Mouse (Mus musculus): ENCODE measurements around the gene Fip1l1. TPM values are rescaled to one million over a fixed set of nuclear protein-coding genes. Genes with fewer than 3 reads are reported as not detected.
A peak's percentile ranks its signal among the peaks of the same experiment; 100 is the strongest.

Fip1l1 gene
- polyA plus RNA-seq (2015; fragmentation: Nextera tagmentation; extraction: Ambion mirVana) = 86.7 and 89.5 TPM in 2 replicates

DNA sequence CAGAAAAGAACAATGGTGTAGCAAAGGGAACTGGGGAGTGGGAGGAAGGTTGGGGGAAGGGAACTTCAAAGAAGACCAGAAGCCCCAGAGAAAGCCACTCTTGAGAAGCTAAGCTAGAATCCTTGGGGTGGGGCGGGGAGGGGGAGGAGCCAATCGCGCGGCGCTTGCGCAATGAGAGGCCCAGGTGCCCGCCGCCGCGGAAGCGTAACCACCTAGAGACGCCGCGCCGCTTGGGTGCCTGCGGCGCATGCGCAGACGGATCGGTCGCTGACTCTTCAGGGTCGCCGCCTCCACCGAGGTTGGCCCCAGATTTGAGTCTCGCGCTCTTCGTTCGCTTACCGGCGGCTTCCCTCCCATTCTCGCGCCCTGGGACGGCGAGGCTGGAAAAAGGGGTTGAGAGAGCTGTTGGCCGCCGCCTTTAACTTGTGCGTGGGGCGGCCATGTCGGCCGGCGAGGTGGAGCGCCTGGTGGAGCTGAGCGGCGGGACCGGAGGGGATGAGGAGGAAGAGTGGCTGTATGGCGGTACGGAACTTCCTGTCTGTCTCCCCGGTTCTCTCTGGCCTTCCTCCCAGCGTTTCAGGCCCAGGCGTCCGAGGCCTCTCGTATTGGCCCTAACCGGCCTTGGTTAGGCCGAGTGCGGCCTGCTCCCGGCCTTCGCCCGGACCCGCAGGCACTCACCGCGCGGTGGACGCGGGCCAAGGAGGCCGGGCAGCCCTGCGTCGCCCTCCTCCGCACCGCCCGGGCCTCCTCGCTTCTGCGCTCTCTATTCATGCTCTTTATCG lies at the start of gene Fip1l1:
TSS of gene Fip1l1 (plus strand) at position 210 of the 782 bp plus-strand sequence.
- peak within 1 kb of the TSS; percentile 97 for H3K4me3 ChIP-seq (replicated peaks)
- H3K9ac ChIP-seq = peak within 1 kb of the TSS; percentile 99
- ATAC-seq (ENCODE audit: insufficient number of reproducible peaks, low FRiP score, low TSS enrichment, low read depth) = peak; percentile 88
- H3K4me2 ChIP-seq (replicated peaks) = peak within 1 kb of the TSS; percentile 53
- H3K27me3 ChIP-seq = no peaks in the 10 kb centered on the region
- WGBS = under 1% methylated on average over 73 of the region's 73 CpGs
- H3K36me3 ChIP-seq = peaks cover 9% of the 10 kb centered on the region
- H3K4me1 ChIP-seq = peaks cover 20% of the 10 kb centered on the region
- H3K9me3 ChIP-seq (replicated peaks) = no peaks in the 10 kb centered on the region
- peak within 1 kb of the TSS; percentile 96 for H3K27ac ChIP-seq (replicated peaks)

GRCm38 (mm10) chr5:74492705-74493104 lies 42.5 kb upstream of the Fip1l1 start:
- no peak overlapping the region for H3K9ac ChIP-seq
- 83% methylated on average over 3 of the region's 3 CpGs for WGBS
- no peaks in the 10 kb centered on the region for H3K9me3 ChIP-seq (replicated peaks)
- no peak for ATAC-seq (ENCODE audit: insufficient number of reproducible peaks, low FRiP score, low TSS enrichment, low read depth)
- H3K4me2 ChIP-seq (replicated peaks) = no peak overlapping the region
- no peak overlapping the region for H3K4me3 ChIP-seq (replicated peaks)
- H3K27ac ChIP-seq (replicated peaks) = no peak overlapping the region
- no peaks in the 10 kb centered on the region for H3K4me1 ChIP-seq
- H3K27me3 ChIP-seq = no peaks in the 10 kb centered on the region
- no peaks in the 10 kb centered on the region for H3K36me3 ChIP-seq

DNA sequence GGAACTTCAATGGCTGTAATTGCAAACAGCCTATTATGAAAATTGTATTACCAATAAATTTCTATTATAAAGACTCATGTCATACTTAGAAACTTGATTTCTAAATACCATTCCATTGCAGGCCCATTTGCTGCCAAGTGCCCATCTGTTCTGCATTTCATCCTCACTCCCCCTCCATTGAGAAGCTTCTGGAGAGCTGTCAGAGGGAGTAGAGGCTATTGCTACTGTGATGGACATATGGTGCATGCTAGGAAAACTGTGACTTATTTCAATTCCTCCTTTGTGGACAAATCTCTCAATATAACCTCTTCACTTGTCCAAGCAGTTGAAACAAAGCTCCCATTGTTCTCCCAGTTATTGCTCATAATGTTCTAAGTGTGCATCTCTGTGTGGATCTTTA lies 23.6 kb upstream of the Fip1l1 start:
- Histone ChIP-seq H3K9ac (no peak overlapping the region), H3K4me3 (replicated peaks) (no peak overlapping the region), H3K27ac (replicated peaks) (no peak overlapping the region), H3K4me1 (peaks cover 5% of the 10 kb centered on the region), H3K4me2 (replicated peaks) (no peak overlapping the region), H3K9me3 (replicated peaks) (no peaks in the 10 kb centered on the region), H3K27me3 (no peaks in the 10 kb centered on the region), H3K36me3 (no peaks in the 10 kb centered on the region)
- no peak for ATAC-seq (ENCODE audit: insufficient number of reproducible peaks, low FRiP score, low TSS enrichment, low read depth)

DNA sequence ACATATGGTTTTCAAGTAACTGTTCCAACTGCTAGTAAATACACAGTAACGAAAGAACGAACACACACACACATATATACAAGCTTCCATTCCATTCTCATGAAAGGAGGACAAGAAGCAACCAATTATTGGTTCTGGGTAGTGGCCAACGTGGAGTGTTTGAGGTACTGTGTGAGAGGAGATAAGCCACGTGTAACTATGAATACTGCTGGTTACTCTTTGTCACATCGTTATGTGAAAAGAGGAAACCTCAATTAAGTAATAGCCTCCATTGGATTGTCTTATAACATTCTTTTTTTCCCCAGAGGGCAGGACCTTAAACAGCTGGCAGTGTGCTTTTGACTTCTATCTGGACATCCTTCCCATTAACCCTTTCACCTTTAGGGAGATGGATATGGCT lies 8.2 kb upstream of the Fip1l1 start:
- Histone ChIP-seq H3K9ac (no peak overlapping the region), H3K36me3 (no peaks in the 10 kb centered on the region), H3K9me3 (replicated peaks) (no peaks in the 10 kb centered on the region), H3K27ac (replicated peaks) (no peak overlapping the region), H3K4me1 (peaks cover 13% of the 10 kb centered on the region), H3K4me2 (replicated peaks) (no peak overlapping the region), H3K27me3 (no peaks in the 10 kb centered on the region), H3K4me3 (replicated peaks) (no peak overlapping the region)
- no peak for ATAC-seq (ENCODE audit: insufficient number of reproducible peaks, low FRiP score, low TSS enrichment, low read depth)
- whole genome bisulfite sequencing = 80% methylated on average over 5 of the region's 5 CpGs

- peak overlapping the region; percentile 94 for H3K4me2 ChIP-seq (replicated peaks)
- H3K9ac ChIP-seq = peak overlapping the region; percentile 57
- ATAC-seq (ENCODE audit: insufficient number of reproducible peaks, low FRiP score, low TSS enrichment, low read depth) = no peak
- H3K4me3 ChIP-seq (replicated peaks) = peak overlapping the region; percentile 98
- H3K27ac ChIP-seq (replicated peaks) = no peak overlapping the region
- H3K27me3 ChIP-seq = no peaks in the 10 kb centered on the region
- H3K36me3 ChIP-seq = no peaks in the 10 kb centered on the region
- no peaks in the 10 kb centered on the region for H3K9me3 ChIP-seq (replicated peaks)
- H3K4me1 ChIP-seq = peaks cover 17% of the 10 kb centered on the region
- WGBS = 18% methylated on average over 16 of the region's 16 CpGs
These were observed 4.5 kb upstream of the Fip1l1 start for GRCm38 (mm10) chr5:74530785-74531184.

DNA sequence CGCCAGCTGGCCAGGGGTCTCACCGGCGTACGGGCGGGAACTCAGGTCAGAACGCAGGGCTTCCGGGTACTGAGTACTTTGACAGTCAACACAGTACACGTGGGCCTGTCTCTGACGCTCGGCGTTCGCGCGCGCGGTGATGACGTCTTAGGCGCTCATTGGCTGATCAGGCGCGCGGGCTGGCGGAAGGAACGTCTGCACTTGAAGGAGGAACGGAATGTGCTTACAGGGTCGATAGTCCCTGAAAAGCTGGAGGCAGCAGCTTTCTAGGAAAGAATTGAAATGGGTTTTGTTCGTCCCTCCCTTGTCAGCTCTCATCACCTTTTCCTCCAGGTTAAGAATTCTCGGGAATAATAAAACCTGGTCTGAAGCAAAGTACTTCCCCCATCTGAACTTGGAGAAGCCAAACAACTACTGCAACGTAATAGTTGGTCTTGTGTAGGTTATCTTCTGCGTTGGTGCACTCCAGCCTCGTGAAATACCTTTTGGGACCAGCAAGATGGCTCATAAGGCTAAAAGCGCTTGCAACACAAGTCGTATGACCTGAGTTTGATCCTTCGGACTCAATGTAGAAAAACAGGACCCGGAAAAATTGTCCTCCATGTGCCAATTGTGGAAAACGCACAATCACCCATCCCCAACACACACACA lies 3.5 kb upstream of the Fip1l1 start, which contains the start of gene Scfd2:
TSS of gene Scfd2 (minus strand) at position 130 of the 651 bp plus-strand sequence.
- Histone ChIP-seq H3K4me3 (replicated peaks) (peak within 1 kb of the TSS; percentile 98), H3K9me3 (replicated peaks) (no peaks in the 10 kb centered on the region), H3K9ac (peak within 1 kb of the TSS; percentile 57), H3K4me1 (peaks cover 19% of the 10 kb centered on the region), H3K27ac (replicated peaks) (peak within 1 kb of the TSS; percentile 65), H3K4me2 (replicated peaks) (peak within 1 kb of the TSS; percentile 94), H3K36me3 (no peaks in the 10 kb centered on the region), H3K27me3 (no peaks in the 10 kb centered on the region)
- 6% methylated on average over 35 of the region's 35 CpGs for WGBS
- ATAC-seq (ENCODE audit: insufficient number of reproducible peaks, low FRiP score, low TSS enrichment, low read depth) = peak; percentile 87

GRCm38 (mm10) chr5:74536180-74536947 lies 1.1 kb downstream of the Fip1l1 start:
- H3K9ac ChIP-seq = peak overlapping the region; percentile 99
- peaks cover 13% of the 10 kb centered on the region; the same call in 1 of the 2 replicates for H3K4me1 ChIP-seq
- WGBS = 40% methylated on average over 12 of the region's 12 CpGs
- H3K4me3 ChIP-seq (replicated peaks) = peak overlapping the region; percentile 97
- ATAC-seq (ENCODE audit: insufficient number of reproducible peaks, low FRiP score, low TSS enrichment, low read depth) = no peak
- H3K9me3 ChIP-seq (replicated peaks) = no peaks in the 10 kb centered on the region
- peak overlapping the region; percentile 96; the same call in 1 of the 2 replicates for H3K27ac ChIP-seq (replicated peaks)
- peak overlapping the region; percentile 53 for H3K4me2 ChIP-seq (replicated peaks)
- H3K36me3 ChIP-seq = peaks cover 16% of the 10 kb centered on the region
- H3K27me3 ChIP-seq = no peaks in the 10 kb centered on the region

GRCm38 (mm10) chr5:74545606-74546005 lies 10.4 kb downstream of the Fip1l1 start:
- Histone ChIP-seq H3K4me2 (replicated peaks) (no peak overlapping the region), H3K9me3 (replicated peaks) (no peaks in the 10 kb centered on the region), H3K27ac (replicated peaks) (no peak overlapping the region), H3K27me3 (no peaks in the 10 kb centered on the region), H3K9ac (no peak overlapping the region), H3K36me3 (peaks cover 48% of the 10 kb centered on the region), H3K4me3 (replicated peaks) (no peak overlapping the region), H3K4me1 (no peaks in the 10 kb centered on the region)
- ATAC-seq (ENCODE audit: insufficient number of reproducible peaks, low FRiP score, low TSS enrichment, low read depth) = no peak
- 91% methylated on average over 4 of the region's 4 CpGs for WGBS

- Histone ChIP-seq H3K4me2 (replicated peaks) (no peak overlapping the region), H3K27ac (replicated peaks) (no peak overlapping the region), H3K9ac (no peak overlapping the region), H3K27me3 (no peaks in the 10 kb centered on the region), H3K36me3 (peaks cover 52% of the 10 kb centered on the region), H3K4me1 (no peaks in the 10 kb centered on the region), H3K9me3 (replicated peaks) (no peaks in the 10 kb centered on the region), H3K4me3 (replicated peaks) (no peak overlapping the region)
- ATAC-seq (ENCODE audit: insufficient number of reproducible peaks, low FRiP score, low TSS enrichment, low read depth) = no peak
- 89% methylated on average over 8 of the region's 8 CpGs for WGBS
These were observed 14.3 kb downstream of the Fip1l1 start for GRCm38 (mm10) chr5:74549566-74549965.

DNA sequence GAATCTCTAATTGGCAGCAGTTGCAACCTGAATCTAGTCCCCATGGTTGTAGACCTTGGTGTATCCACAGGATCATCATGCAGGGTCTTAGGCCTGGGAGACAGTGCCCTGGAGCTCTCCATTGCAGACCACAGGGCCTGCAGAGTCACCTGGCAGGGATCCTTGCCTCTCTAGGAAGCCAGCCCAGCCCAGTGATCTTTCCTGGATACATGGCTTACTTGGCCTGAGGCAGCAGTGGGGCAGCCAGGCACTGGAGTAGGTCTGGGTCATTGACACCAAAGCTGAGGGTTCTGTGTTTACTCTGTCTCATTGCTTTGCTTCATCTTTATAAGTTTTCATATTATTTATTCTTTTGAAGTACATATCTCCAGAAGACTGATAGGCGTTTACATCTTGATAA lies 25.9 kb downstream of the Fip1l1 start:
- Histone ChIP-seq H3K4me1 (no peaks in the 10 kb centered on the region), H3K4me2 (replicated peaks) (no peak overlapping the region), H3K9me3 (replicated peaks) (no peaks in the 10 kb centered on the region), H3K27me3 (no peaks in the 10 kb centered on the region), H3K36me3 (peaks cover 64% of the 10 kb centered on the region), H3K27ac (replicated peaks) (no peak overlapping the region), H3K4me3 (replicated peaks) (no peak overlapping the region), H3K9ac (no peak overlapping the region)
- 90% methylated on average over 1 of the region's 1 CpGs for WGBS
- no peak for ATAC-seq (ENCODE audit: insufficient number of reproducible peaks, low FRiP score, low TSS enrichment, low read depth)

DNA sequence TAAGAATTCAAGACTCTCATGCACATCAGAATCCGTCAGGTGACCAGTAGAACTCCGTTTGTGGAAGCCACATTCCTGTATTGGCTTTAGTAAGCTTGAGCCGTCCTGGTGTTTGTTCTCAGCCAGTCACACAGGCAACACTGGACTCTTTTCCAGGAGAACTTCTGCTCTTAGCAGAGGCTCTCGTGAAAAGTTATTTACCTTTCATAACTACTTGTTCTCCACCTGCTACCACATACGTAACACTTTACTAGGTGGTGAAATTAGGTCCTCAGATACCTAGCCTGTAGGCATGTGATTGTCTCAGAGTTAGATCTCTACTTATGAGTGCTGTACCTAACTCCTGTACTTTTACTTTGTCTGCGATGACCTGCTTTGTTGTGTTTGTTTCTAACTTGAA lies 36.5 kb downstream of the Fip1l1 start:
- Histone ChIP-seq H3K4me1 (no peaks in the 10 kb centered on the region), H3K36me3 (peaks cover 15% of the 10 kb centered on the region), H3K27ac (replicated peaks) (no peak overlapping the region), H3K9ac (no peak overlapping the region), H3K9me3 (replicated peaks) (no peaks in the 10 kb centered on the region), H3K4me2 (replicated peaks) (no peak overlapping the region), H3K27me3 (no peaks in the 10 kb centered on the region), H3K4me3 (replicated peaks) (no peak overlapping the region)
- no peak for ATAC-seq (ENCODE audit: insufficient number of reproducible peaks, low FRiP score, low TSS enrichment, low read depth)
- WGBS = 90% methylated on average over 6 of the region's 6 CpGs

All from embryonic facial prominence, embryonic 15.5 days (tissue).